Mouse (Mus musculus): ENCODE measurements around the gene Ubac2.

DNA sequence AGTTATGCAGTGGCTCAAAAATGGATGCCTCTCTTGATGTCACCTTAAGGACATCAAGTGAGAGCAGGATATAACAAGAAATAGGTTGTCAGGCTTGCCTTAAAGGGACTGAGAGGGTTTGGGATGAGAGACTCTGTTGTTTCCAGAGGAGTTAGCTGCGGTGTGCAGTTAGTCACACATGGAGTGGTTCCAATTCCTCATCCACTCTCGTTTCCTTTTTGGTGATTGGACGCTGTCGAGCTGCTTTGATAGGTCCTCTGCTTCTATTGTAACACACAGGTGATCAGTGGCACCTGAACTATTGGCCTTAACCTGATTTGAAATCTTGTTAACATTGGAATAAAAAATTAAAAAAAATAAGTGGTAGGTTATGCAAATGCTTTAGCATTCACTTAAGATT is 44.3 kb downstream of the Ubac2 start:
- TF ChIP-seq CTCF (IDR thresholded peaks at IDR 0.05; ENCODE audit: low read depth, low read length), result no peak
- TF ChIP-seq POLR2A (IDR thresholded peaks at IDR 0.05; ENCODE audit: borderline replicate concordance, low read depth, low read length), result no peak
